Mouse (Mus musculus) G1E (cell line): ENCODE measurements around the gene Tmem126b.

Experiments
- CTCF ChIP-seq: IDR thresholded peaks from 2 replicates; pipeline ENCODE4 v1.5.1; 2012; ENCODE audit warnings: low read depth, low read length, inconsistent platforms, mixed read lengths
- GATA2 ChIP-seq: IDR thresholded peaks from 2 replicates; pipeline ENCODE4 v1.6.1; 2012; ENCODE audit warnings: low read depth, low read length, inconsistent platforms, borderline replicate concordance

DNA sequence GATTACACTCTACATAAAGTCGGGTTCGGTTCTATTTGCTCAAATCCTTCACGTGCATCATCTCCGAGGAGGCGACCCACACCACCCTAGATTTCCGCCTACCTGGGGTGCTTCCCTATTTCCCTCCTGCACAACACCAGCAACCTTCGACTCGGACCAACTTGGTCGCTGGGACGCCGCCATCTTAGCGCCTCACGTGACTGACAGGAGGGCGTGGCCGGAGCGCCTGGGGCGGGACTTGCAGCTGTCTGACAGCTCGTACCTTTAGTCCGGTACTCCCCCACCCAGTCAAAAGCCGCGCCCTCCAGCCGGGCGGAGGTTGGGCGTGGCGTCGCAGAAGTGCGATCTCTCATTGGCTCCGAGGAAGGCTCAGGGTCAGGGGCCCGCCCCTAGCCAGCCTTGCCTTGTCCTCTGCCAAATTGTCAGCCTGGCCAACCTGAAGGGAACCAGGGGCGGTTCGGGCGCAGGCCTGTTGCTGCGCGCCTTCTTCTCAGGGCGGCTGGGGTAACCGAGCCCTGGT is at the start of gene Tmem126b:
- TF ChIP-seq CTCF (no peak), GATA2 (no peak)
